Mouse (Mus musculus) ES-Bruce4 (cell line): ENCODE measurements around the gene Mvb12b.

Experiments
- CTCF ChIP-seq: IDR thresholded peaks from one replicate; pipeline ENCODE4 v1.8.1; 2011; ENCODE audit warnings: low read depth, low read length
- EP300 ChIP-seq: IDR thresholded peaks from 2 replicates; pipeline ENCODE4 v1.6.1; 2011; ENCODE audit warnings: low read depth, low read length; ENCODE audit not compliant: insufficient read depth
- POLR2A ChIP-seq: IDR thresholded peaks from one replicate; pipeline ENCODE4 v1.8.1; 2011; ENCODE audit warnings: low read length; ENCODE audit not compliant: insufficient read depth

- TF ChIP-seq CTCF: no peak
- no peak for TF ChIP-seq EP300
- TF ChIP-seq POLR2A: no peak
Observed at GRCm38 (mm10) chr2:33755633-33756020, 132.1 kb downstream of the Mvb12b start.
